Mouse (Mus musculus): ENCODE results near the gene Galntl5.
"Not testable (repeated sequence)": the region's sequence is repeated elsewhere in the genome, so short reads cannot be mapped to it uniquely, and the experiment has no call there.

Galntl5 gene

GRCm38 (mm10) chr5:25181004-25181531 lies at the start of gene Galntl5:
TSS of gene Galntl5 (plus strand) at chr5:25181460.
- DNase-seq (ENCODE audit: low spot score) = no peak

DNA sequence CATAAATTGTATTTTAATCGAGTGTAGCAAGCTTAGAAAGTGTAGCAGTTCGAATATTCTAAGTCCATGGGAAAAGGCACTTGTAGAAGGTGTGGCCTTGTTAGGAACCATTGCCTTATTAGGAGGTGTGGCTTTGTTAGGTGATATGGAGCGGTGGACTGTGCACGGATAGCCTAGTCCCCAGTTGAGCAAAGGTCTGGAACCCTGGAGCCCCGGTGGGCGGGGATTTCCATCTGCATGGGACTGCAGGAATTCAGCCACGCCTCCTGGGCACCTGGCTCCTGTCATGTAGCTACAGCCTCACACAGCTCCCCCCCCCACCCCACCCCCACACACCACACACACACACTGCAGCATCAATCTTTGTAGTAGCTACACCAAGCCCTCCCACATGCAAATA lies 34.6 kb upstream of the Galntl5 start:
- DNase-seq (ENCODE audit: low spot score) = no peak

DNA sequence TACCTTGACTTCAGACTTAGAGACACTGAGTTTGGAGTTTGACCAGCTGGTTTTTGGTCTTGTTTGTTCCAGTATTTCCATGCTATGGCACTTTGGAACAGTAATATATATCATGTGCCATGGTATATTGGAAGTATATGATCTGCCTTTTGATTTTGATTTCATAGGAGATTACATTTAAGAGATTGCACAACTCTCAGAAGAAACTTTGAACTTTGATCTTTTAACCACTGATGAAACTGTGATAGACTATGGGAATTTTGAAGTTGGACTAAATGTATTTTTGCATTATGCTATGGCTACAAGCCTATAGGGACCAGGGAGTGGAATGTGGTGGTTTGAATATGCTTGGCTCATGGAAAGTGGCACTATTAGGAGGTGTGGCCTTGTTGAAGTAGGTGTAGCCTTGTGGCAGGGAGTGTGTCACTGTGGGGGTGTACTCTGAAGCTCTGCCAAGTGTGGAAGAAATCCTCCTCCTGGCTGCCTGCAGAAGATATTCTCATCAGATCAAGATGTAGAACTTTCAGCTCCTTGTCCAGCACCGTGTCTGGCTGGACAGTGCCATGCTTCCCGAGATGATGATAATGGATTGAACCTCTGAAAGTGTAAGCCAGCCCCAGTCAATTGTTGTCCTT lies 31.8 kb upstream of the Galntl5 start:
- DNase-seq (ENCODE audit: low spot score) = no peak

DNA sequence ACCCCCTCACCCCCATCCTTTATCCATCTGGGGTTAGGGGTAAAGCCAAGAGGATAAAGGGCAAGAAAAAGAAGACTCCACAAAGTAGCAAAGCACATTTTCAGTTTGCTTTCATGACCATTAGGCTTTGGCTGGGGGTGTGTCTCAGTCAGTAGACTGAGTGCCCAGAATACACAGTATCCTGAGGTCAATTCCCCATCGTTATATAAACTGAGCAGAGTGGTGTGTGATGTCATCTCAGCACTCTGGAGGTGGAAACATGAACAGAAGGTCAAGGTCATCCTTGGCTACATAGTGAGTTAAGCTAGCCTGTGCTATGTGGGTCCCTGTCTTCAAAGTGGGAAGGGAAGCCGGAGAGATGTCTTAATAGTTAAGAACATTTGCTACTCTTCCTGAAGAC lies 27.8 kb upstream of the Galntl5 start:
- no peak for DNase-seq (ENCODE audit: low spot score)

GRCm38 (mm10) chr5:25153996-25154395 lies 27.3 kb upstream of the Galntl5 start:
- no peak for DNase-seq (ENCODE audit: low spot score)

DNA sequence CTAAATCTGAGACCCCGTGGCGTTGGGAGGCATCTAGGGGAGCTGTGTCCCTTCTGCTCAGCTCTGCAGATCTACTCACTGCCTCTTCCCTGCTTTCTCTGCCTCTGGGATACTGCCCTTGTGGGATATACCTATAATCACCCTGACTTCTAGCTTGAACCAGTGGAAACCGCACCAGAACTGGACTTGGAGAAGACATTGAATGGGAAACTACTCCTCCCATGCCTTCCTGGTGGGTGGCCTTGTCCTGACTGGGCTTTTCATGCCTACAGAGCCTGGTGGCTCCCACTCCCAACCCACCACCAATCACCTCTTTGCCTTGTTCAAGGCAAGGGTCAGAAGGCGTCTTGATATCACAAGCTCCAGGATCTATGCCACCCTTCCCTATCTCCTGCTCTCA lies 26.4 kb upstream of the Galntl5 start:
- no peak for DNase-seq (ENCODE audit: low spot score)

DNA sequence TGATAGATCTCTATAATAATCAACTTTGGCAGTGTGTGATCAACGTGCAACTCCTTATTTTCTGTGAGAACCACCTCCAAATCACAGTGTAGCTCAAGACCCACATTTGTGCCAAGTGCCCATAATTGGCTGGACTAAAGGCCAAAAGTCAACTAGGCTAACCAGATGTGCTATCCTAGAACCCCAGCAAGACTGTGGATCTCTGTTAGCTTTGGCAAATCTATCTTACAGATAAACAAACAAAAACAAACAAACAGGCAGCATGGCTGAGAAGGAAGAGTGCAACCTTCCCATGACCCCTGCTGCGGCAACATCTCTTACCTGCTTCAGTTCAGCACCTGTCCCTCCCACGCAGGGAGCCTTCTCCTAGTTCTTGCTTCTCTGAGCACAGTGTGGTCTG lies 25.9 kb upstream of the Galntl5 start:
- DNase-seq (ENCODE audit: low spot score) = no peak

GRCm38 (mm10) chr5:25157136-25157535 lies 24.1 kb upstream of the Galntl5 start:
- DNase-seq (ENCODE audit: low spot score) = no peak

GRCm38 (mm10) chr5:25160515-25160914 lies 20.7 kb upstream of the Galntl5 start:
- no peak for DNase-seq (ENCODE audit: low spot score)

DNA sequence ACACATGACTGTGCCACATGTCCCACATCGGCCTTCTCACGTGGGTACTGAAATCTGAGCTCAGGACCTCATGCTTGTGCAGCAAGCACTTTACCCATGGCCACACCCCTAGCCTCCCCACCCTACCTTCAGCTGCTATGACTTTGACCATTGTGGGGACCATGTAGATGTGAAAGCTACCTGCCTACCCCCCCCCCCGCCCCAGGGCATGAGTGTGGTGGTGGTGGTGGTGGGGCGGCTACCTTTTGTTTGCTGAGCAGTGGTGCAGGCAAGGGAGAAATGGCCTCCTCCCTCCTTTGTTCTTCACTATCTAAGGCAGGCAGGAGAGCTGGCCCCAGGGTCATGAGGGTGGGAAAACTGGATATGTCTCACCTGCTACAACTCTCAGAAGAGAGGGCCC lies 18.3 kb upstream of the Galntl5 start:
- no peak for DNase-seq (ENCODE audit: low spot score)

GRCm38 (mm10) chr5:25163938-25164337 lies 17.3 kb upstream of the Galntl5 start:
- DNase-seq (ENCODE audit: low spot score) = no peak

- DNase-seq (ENCODE audit: low spot score) = no peak
Measured at GRCm38 (mm10) chr5:25164341-25164740, 16.9 kb upstream of the Galntl5 start.

DNA sequence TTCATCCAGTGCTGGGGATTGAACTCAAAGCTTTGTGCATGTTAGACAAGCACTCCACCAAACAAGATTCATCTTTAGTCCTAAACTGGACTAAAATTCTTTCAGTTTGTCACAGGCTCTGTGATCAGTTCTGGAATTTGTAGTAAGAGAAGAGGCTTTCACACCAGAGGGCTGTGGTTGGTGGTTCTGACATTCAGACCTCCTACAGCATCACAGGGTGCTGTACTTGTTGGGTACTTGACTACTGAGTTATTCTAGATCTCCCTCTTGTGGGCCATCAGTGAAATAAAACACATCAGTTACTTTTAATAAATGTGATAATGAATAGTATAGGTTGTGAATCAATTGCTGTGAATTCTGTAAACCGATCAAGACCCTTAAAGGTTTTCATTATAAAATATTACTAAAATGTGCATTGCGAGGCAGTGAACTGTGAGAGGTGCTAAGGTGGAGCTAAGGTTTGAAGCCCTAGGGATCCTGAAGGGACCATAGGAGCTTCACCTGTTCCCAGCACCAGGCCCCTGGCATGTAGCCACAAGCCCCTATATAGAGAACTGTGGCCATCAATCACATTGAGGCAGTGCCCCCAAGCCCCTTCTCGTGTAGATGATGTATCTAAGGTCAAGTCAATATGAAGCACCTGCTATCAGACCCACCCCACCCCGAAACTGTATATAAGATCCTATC lies 16.0 kb upstream of the Galntl5 start:
- DNase-seq (ENCODE audit: low spot score) = no peak

GRCm38 (mm10) chr5:25165789-25166135 lies 15.5 kb upstream of the Galntl5 start:
- DNase-seq (ENCODE audit: low spot score) = no peak

- no peak for DNase-seq (ENCODE audit: low spot score)
Measured at GRCm38 (mm10) chr5:25166665-25167064, 14.6 kb upstream of the Galntl5 start.

- DNase-seq (ENCODE audit: low spot score) = not testable (repeated sequence)
Measured at GRCm38 (mm10) chr5:25177937-25178336, 3.3 kb upstream of the Galntl5 start.

GRCm38 (mm10) chr5:25178543-25178942 lies 2.7 kb upstream of the Galntl5 start:
- DNase-seq (ENCODE audit: low spot score) = not testable (repeated sequence)

- DNase-seq (ENCODE audit: low spot score) = no peak
Measured at GRCm38 (mm10) chr5:25179284-25179683, 2.0 kb upstream of the Galntl5 start.

- DNase-seq (ENCODE audit: low spot score) = no peak
Measured at GRCm38 (mm10) chr5:25179936-25180488, 1.2 kb upstream of the Galntl5 start.

DNA sequence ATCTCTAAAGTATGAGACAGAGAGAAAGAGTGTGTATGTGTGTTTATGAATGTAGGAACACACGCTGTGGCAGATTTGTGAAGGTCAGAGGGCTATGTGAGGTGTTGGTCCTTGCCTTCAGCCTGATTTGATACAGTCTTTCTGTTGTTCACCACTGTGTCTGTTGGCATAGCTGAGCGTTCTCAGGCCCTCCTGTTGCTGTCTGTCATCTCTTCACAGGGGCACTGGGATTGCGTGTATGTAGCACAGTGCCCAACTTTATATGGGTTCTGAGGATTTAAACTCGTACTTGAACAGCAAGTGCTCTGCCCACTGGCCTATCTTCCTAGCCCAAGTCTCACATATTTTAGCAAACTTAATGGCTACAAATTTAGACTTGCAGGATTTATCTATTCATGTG lies 2.3 kb downstream of the Galntl5 start:
- no peak for DNase-seq (ENCODE audit: low spot score)

GRCm38 (mm10) chr5:25184594-25184993 lies 3.3 kb downstream of the Galntl5 start:
- no peak for DNase-seq (ENCODE audit: low spot score)

DNA sequence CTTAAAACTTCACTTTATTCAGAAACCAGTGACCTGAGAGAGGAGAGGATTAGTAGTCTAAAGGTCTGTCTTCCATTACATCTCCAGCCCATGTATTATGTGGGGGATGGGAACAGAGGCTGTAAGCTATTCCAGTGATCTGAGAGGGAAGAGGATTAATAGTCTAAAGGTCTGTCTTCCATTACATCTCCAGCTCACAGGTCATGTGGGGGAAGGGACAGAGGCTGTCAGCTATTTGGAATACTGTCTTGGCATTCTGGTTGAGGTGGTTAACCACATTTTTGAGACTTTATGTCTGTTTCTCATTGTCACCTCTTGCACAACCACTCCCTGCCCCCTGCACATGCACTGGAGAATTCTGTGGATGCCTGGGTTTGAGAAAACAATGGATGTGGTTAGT lies 6.5 kb downstream of the Galntl5 start:
- DNase-seq (ENCODE audit: low spot score) = no peak

DNA sequence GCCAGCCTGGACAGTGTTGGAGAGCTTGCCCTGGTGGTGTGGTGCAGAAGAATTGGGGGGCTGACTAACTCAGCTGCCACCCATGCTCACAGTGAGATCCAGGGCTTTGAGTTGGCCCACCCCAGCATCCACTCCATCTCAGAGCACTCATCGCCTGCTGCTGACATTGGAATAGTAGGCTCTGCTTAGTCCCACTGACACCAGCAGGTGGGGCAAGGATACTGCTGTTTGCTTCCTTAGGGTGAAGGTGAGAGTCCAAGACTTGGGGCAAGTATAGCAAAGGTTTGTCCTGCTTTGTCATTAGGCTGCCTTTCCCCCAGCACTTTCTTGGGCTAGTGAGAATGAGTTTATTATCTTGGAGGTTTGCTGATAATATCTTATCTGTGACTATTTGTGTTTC lies 7.5 kb downstream of the Galntl5 start:
- peak; percentile 26 for DNase-seq (ENCODE audit: low spot score)

GRCm38 (mm10) chr5:25190521-25190920 lies 9.3 kb downstream of the Galntl5 start:
- DNase-seq (ENCODE audit: low spot score) = no peak

All from yolk sac, embryonic 10.5 days (tissue).